In genomic region chr1:171698983-171699382, GRCm38 (mm10) we compare ENCODE assay signal across 10 mouse cellular contexts. TPM values are rescaled to one million over a fixed set of nuclear protein-coding genes. Genes with fewer than 3 reads are reported as not detected.
A peak's percentile ranks its signal among the peaks of the same experiment; 100 is the strongest.
DNase-seq lines count a peak whose midpoint lies in the region; ATAC-seq lines count a peak whose summit lies in the region.
"Had no signal": no experiment of that assay in that cellular context is flagged by ENCODE, and none has a peak within 500 bp of the region (broad histone marks: within the 10 kb centered on the region; RNA-seq: fewer than 3 reads in every experiment).

No protein-coding gene starts in this region.

- no peaks in the 10 kb centered on the region for H3K4me1 ChIP-seq in hindbrain, embryonic 14.5 days (replicated peaks; ENCODE audit: control insufficient read depth, insufficient read depth, low read length)
- no peaks in the 10 kb centered on the region for H3K4me1 ChIP-seq in hindbrain, embryonic 12.5 days
- H3K4me1 ChIP-seq in limb, embryonic 10.5 days: no peaks in the 10 kb centered on the region
- H3K4me1 ChIP-seq: embryonic facial prominence, embryonic 13.5 days; limb, embryonic 12.5 days had no signal

- WGBS in hindbrain, embryonic 14.5 days: 24% methylated on average over 6 of the region's 6 CpGs
- WGBS in hindbrain, embryonic 12.5 days: 16% methylated on average over 6 of the region's 6 CpGs
- 19% methylated on average over 6 of the region's 6 CpGs for WGBS in limb, embryonic 10.5 days

- H3K4me2 ChIP-seq in hindbrain, embryonic 14.5 days (replicated peaks): no peak overlapping the region
- H3K4me2 ChIP-seq in hindbrain, embryonic 12.5 days (replicated peaks): no peak overlapping the region
- H3K4me2 ChIP-seq: embryonic facial prominence, embryonic 13.5 days; limb, embryonic 12.5 days had no signal

- no peaks in the 10 kb centered on the region for H3K9me3 ChIP-seq in hindbrain, embryonic 14.5 days (ENCODE audit: control insufficient read depth, low read length)
- H3K9me3 ChIP-seq in hindbrain, embryonic 12.5 days (replicated peaks): no peaks in the 10 kb centered on the region
- H3K9me3 ChIP-seq in limb, embryonic 10.5 days (replicated peaks): no peaks in the 10 kb centered on the region
- H3K9me3 ChIP-seq: embryonic facial prominence, embryonic 13.5 days; limb, embryonic 12.5 days had no signal

- H3K36me3 ChIP-seq in hindbrain, embryonic 14.5 days (replicated peaks; ENCODE audit: control insufficient read depth, insufficient read depth): no peaks in the 10 kb centered on the region
- no peaks in the 10 kb centered on the region for H3K36me3 ChIP-seq in hindbrain, embryonic 12.5 days
- no peaks in the 10 kb centered on the region for H3K36me3 ChIP-seq in limb, embryonic 10.5 days
- H3K36me3 ChIP-seq: embryonic facial prominence, embryonic 13.5 days; limb, embryonic 12.5 days had no signal

- H3K9ac ChIP-seq in hindbrain, embryonic 14.5 days: no peak overlapping the region
- no peak overlapping the region for H3K9ac ChIP-seq in hindbrain, embryonic 12.5 days
- H3K9ac ChIP-seq: embryonic facial prominence, embryonic 13.5 days; limb, embryonic 12.5 days had no signal

- H3K27ac ChIP-seq in hindbrain, embryonic 14.5 days: no peak overlapping the region
- no peak overlapping the region for H3K27ac ChIP-seq in hindbrain, embryonic 12.5 days
- H3K27ac ChIP-seq in limb, embryonic 10.5 days: no peak overlapping the region
- H3K27ac ChIP-seq: embryonic facial prominence, embryonic 13.5 days; limb, embryonic 12.5 days had no signal

- no peak for ATAC-seq in hindbrain, embryonic 14.5 days (ENCODE audit: low FRiP score)
- no peak for ATAC-seq in hindbrain, embryonic 12.5 days (ENCODE audit: low FRiP score)

- H3K27me3 ChIP-seq in hindbrain, embryonic 14.5 days (ENCODE audit: control insufficient read depth, insufficient read depth, low read length): no peaks in the 10 kb centered on the region
- no peaks in the 10 kb centered on the region for H3K27me3 ChIP-seq in hindbrain, embryonic 12.5 days
- H3K27me3 ChIP-seq in limb, embryonic 10.5 days (ENCODE audit: low read depth, poor library complexity, severe bottlenecking): no peaks in the 10 kb centered on the region
- H3K27me3 ChIP-seq: embryonic facial prominence, embryonic 13.5 days; limb, embryonic 12.5 days had no signal

- DNase-seq in hindbrain, embryonic 14.5 days (ENCODE audit: low spot score): peak; percentile 45
- peak; percentile 87 for DNase-seq in ES-CJ7 (ENCODE audit: low read depth, low spot score)
- peak; percentile 72 for DNase-seq in embryo, embryonic 10 days (ENCODE audit: low spot score)
- DNase-seq in limb, embryonic 10.5 days (ENCODE audit: low spot score): peak; percentile 40
- peak; percentile 10 for DNase-seq in right cerebral cortex, postnatal 4 days
- DNase-seq in testis, postnatal 10 days (ENCODE audit: low spot score): no peak
- no peak for DNase-seq in cerebellum, adult 11-12 months

- H3K4me3 ChIP-seq in hindbrain, embryonic 14.5 days (replicated peaks; ENCODE audit: low read length): no peak overlapping the region
- H3K4me3 ChIP-seq in hindbrain, embryonic 12.5 days: no peak overlapping the region
- no peak overlapping the region for H3K4me3 ChIP-seq in limb, embryonic 10.5 days
- H3K4me3 ChIP-seq: embryonic facial prominence, embryonic 13.5 days; limb, embryonic 12.5 days had no signal

RNA-seq across cellular contexts. Expression of gene Cd48, which starts 17.2 kb away (rescaled TPM):
- polyA plus RNA-seq in hindbrain, embryonic 14.5 days (2014; fragmentation: Nextera tagmentation; extraction: Ambion mirVana): 1.1 and 2.1 TPM in 2 replicates
- 0.48 and 0.52 TPM in 2 replicates for polyA plus RNA-seq in hindbrain, embryonic 12.5 days (2016; fragmentation: Nextera tagmentation; extraction: Ambion mirVana)
- 0.13 and 0.38 TPM in 2 replicates for polyA plus RNA-seq in limb, embryonic 10.5 days (2016; fragmentation: Nextera tagmentation; extraction: Ambion mirVana)

RNA-seq across cellular contexts. Expression of gene Slamf7, which starts 46.1 kb away (rescaled TPM):
- polyA plus RNA-seq in hindbrain, embryonic 14.5 days (2014; fragmentation: Nextera tagmentation; extraction: Ambion mirVana): not detected in 2 replicates
- polyA plus RNA-seq in hindbrain, embryonic 12.5 days (2016; fragmentation: Nextera tagmentation; extraction: Ambion mirVana): not detected in 2 replicates
- polyA plus RNA-seq in limb, embryonic 10.5 days (2016; fragmentation: Nextera tagmentation; extraction: Ambion mirVana): not detected in 2 replicates
- polyA plus RNA-seq: embryonic facial prominence, embryonic 13.5 days; limb, embryonic 12.5 days had no signal

Comparison
In these comparisons a context has a peak if more than half of its experiments do, and no peak if none do; other contexts are left out.
1. DNase-seq: peak in hindbrain, embryonic 14.5 days (single experiment), ES-CJ7 (single experiment), embryo, embryonic 10 days (single experiment), limb, embryonic 10.5 days (single experiment) and right cerebral cortex, postnatal 4 days (single experiment); none in testis, postnatal 10 days (single experiment) and cerebellum, adult 11-12 months (single experiment).